17 mouse cellular contexts compared by ENCODE assay signal in genomic region chr4:56636265-56636664, GRCm38 (mm10).
"Had no signal": no experiment of that assay in that cellular context is flagged by ENCODE, and none has a peak within 500 bp of the region (broad histone marks: within the 10 kb centered on the region; RNA-seq: fewer than 3 reads in every experiment).

No protein-coding gene starts in this region.

- H3K9me3 ChIP-seq: lung, embryonic 15.5 days; megakaryocyte, embryonic 14.5 days; midbrain, embryonic 13.5 days; midbrain, embryonic 15.5 days; neural tube, embryonic 12.5 days; stomach, embryonic 15.5 days had no signal

- H3K4me3 ChIP-seq: lung, embryonic 15.5 days; megakaryocyte, embryonic 14.5 days; midbrain, embryonic 13.5 days; midbrain, embryonic 15.5 days; neural tube, embryonic 12.5 days; stomach, embryonic 15.5 days had no signal

- H3K27me3 ChIP-seq: lung, embryonic 15.5 days; megakaryocyte, embryonic 14.5 days; midbrain, embryonic 13.5 days; midbrain, embryonic 15.5 days; neural tube, embryonic 12.5 days; stomach, embryonic 15.5 days had no signal

- ATAC-seq: lung, postnatal 0 days; midbrain, embryonic 13.5 days; midbrain, embryonic 15.5 days had no signal

- DNase-seq: lung, adult 2 months; lung, postnatal 14 days; lung, postnatal 36 days; right cerebral cortex, postnatal 14 days; thymus, adult 2 months; thymus, postnatal 25 days; thymus, postnatal 4 days had no signal

- H3K27ac ChIP-seq: lung, embryonic 15.5 days; macrophage; midbrain, embryonic 13.5 days; midbrain, embryonic 15.5 days; neural tube, embryonic 12.5 days; stomach, embryonic 15.5 days; stomach, postnatal 0 days had no signal

- H3K4me2 ChIP-seq: lung, embryonic 15.5 days; midbrain, embryonic 11.5 days; midbrain, embryonic 13.5 days; midbrain, embryonic 15.5 days; neural tube, embryonic 12.5 days; stomach, embryonic 15.5 days had no signal

- H3K4me1 ChIP-seq: megakaryocyte, embryonic 14.5 days; midbrain, embryonic 15.5 days; neural tube, embryonic 12.5 days had no signal

- H3K9ac ChIP-seq: lung, embryonic 15.5 days; midbrain, embryonic 13.5 days; midbrain, embryonic 15.5 days; neural tube, embryonic 12.5 days; stomach, embryonic 15.5 days had no signal

- H3K36me3 ChIP-seq: lung, embryonic 15.5 days; midbrain, embryonic 13.5 days; midbrain, embryonic 15.5 days; neural tube, embryonic 12.5 days; stomach, embryonic 15.5 days had no signal
